Mouse (Mus musculus) forebrain, embryonic 10.5 days (tissue): ENCODE results near the gene Agbl5. TPM values are rescaled to one million over a fixed set of nuclear protein-coding genes. Genes with fewer than 3 reads are reported as not detected.
"Not testable (repeated sequence)": the region's sequence is repeated elsewhere in the genome, so short reads cannot be mapped to it uniquely, and the experiment has no call there.

Source experiments
- DNase-seq: peaks from one replicate; pipeline ENCODE4 v3.0.0-alpha.2; 2017; ENCODE audit warnings: low spot score; ENCODE audit errors: extremely low spot score
- H3K27ac ChIP-seq: fragments of 300-500 bp; sonication (generic); 2 replicates; pipeline ENCODE4 v1.5.1; 2016; ENCODE audit warnings: mild to moderate bottlenecking
- H3K27me3 ChIP-seq: fragments of 300-500 bp; sonication (generic); 2 replicates; pipeline ENCODE4 v1.6.1; 2016; ENCODE audit warnings: mild to moderate bottlenecking; ENCODE audit not compliant: poor library complexity, severe bottlenecking
- H3K36me3 ChIP-seq: fragments of 300-500 bp; sonication (generic); replicated peaks from 2 replicates; pipeline ENCODE4 v1.6.1; 2016; ENCODE audit warnings: mild to moderate bottlenecking, moderate library complexity
- H3K4me1 ChIP-seq: fragments of 300-500 bp; sonication (generic); 2 replicates; pipeline ENCODE4 v1.6.1; 2016
- H3K4me3 ChIP-seq: fragments of 300-500 bp; sonication (generic); 2 replicates; pipeline ENCODE4 v1.5.1; 2016; ENCODE audit warnings: mild to moderate bottlenecking, moderate library complexity
- H3K9me3 ChIP-seq: fragments of 300-500 bp; sonication (generic); 2 replicates; pipeline ENCODE4 v1.6.1; 2016; ENCODE audit warnings: mild to moderate bottlenecking, moderate library complexity
- WGBS: fragments of 180-500 bp; shearing (Covaris S2); methylation state at CpG from one replicate; pipeline ENCODE4 v1.1.7; 2016; 5-methylcytosine and 5-hydroxymethylcytosine counted together
- polyA plus RNA-seq: library from polyadenylated mRNA; unstranded; fragments of >200 nt; fragmentation: Nextera tagmentation; extraction: Ambion mirVana; gene quantifications from 2 replicates; pipeline ENCODE4 v1.2.1, GENCODE M21; 2016

The Agbl5 gene
- polyA plus RNA-seq, 1 experiment from 2014 or later, result 19.9 TPM

GRCm38 (mm10) chr5:30869405-30870130, 18.9 kb upstream of the Agbl5 start:
- Histone ChIP-seq H3K4me3 (peak overlapping the region; percentile 90), H3K4me1 (peaks cover 21% of the 10 kb centered on the region), H3K27ac (peak overlapping the region; percentile 93), H3K9me3 (no peaks in the 10 kb centered on the region), H3K36me3 (peaks cover 61% of the 10 kb centered on the region), H3K27me3 (no peaks in the 10 kb centered on the region)
- DNase-seq, result peak; percentile 89
- WGBS, result under 1% methylated on average over 63 of the region's 63 CpGs

GRCm38 (mm10) chr5:30870131-30870406, 18.4 kb upstream of the Agbl5 start:
- Histone ChIP-seq H3K27me3 (no peaks in the 10 kb centered on the region), H3K36me3 (peaks cover 61% of the 10 kb centered on the region), H3K9me3 (no peaks in the 10 kb centered on the region), H3K4me3 (peak overlapping the region; percentile 90), H3K27ac (peak overlapping the region; percentile 93), H3K4me1 (peaks cover 21% of the 10 kb centered on the region)
- DNase-seq, result no peak
- WGBS, result 30% methylated on average over 2 of the region's 2 CpGs

- H3K9me3 ChIP-seq, result no peaks in the 10 kb centered on the region
- no peaks in the 10 kb centered on the region for H3K27me3 ChIP-seq
- peaks cover 71% of the 10 kb centered on the region for H3K36me3 ChIP-seq
- WGBS, result 95% methylated on average over 9 of the region's 9 CpGs
- no peak overlapping the region for H3K4me3 ChIP-seq
- DNase-seq, result no peak
- H3K4me1 ChIP-seq, result peaks cover 21% of the 10 kb centered on the region
- H3K27ac ChIP-seq, result no peak overlapping the region
Observed at GRCm38 (mm10) chr5:30872574-30872973, 15.9 kb upstream of the Agbl5 start.

DNA sequence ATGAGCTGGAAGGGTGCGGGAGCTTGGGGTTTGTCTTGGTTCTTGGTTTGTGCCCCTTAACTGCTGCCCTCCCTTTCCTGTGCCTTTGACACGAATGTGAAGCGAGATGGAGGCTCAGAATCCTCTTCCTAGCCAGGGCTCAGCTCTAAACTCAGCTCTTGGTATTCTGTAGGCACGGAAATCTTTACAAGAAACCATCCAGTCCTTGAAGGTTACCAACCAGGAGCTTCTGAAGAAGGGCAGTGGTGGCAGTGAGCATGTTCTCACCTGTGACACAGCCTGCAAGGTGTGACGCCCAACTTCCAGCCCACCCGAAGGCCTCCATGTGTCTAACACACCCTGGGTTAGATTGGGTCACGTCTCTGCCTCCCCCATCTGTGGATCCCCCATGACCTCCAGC, 14.1 kb upstream of the Agbl5 start:
- WGBS, result 91% methylated on average over 7 of the region's 7 CpGs
- Histone ChIP-seq H3K4me3 (no peak overlapping the region), H3K4me1 (peaks cover 17% of the 10 kb centered on the region), H3K9me3 (no peaks in the 10 kb centered on the region), H3K27ac (no peak overlapping the region), H3K36me3 (peaks cover 83% of the 10 kb centered on the region), H3K27me3 (no peaks in the 10 kb centered on the region)
- no peak for DNase-seq

GRCm38 (mm10) chr5:30878616-30879015, 9.9 kb upstream of the Agbl5 start:
- H3K36me3 ChIP-seq, result peaks cover 52% of the 10 kb centered on the region
- WGBS, result 56% methylated on average over 6 of the region's 6 CpGs
- no peaks in the 10 kb centered on the region for H3K27me3 ChIP-seq
- no peak for DNase-seq
- H3K4me1 ChIP-seq, result no peaks in the 10 kb centered on the region
- H3K27ac ChIP-seq, result no peak overlapping the region
- H3K9me3 ChIP-seq, result no peaks in the 10 kb centered on the region
- no peak overlapping the region for H3K4me3 ChIP-seq

- 84% methylated on average over 5 of the region's 5 CpGs for WGBS
- no peaks in the 10 kb centered on the region for H3K9me3 ChIP-seq
- no peaks in the 10 kb centered on the region for H3K27me3 ChIP-seq
- H3K27ac ChIP-seq, result no peak overlapping the region
- no peak overlapping the region for H3K4me3 ChIP-seq
- no peak for DNase-seq
- H3K36me3 ChIP-seq, result peaks cover 44% of the 10 kb centered on the region
- H3K4me1 ChIP-seq, result no peaks in the 10 kb centered on the region
Observed at GRCm38 (mm10) chr5:30879347-30879943, 9.0 kb upstream of the Agbl5 start.

GRCm38 (mm10) chr5:30881839-30882238, 6.7 kb upstream of the Agbl5 start:
- not testable (repeated sequence) for DNase-seq, H3K27ac ChIP-seq
- H3K4me1 ChIP-seq, result peaks cover 11% of the 10 kb centered on the region

GRCm38 (mm10) chr5:30886209-30886608, 2.3 kb upstream of the Agbl5 start:
- H3K4me3 ChIP-seq, result peak overlapping the region; percentile 86
- peaks cover 9% of the 10 kb centered on the region for H3K36me3 ChIP-seq
- no peaks in the 10 kb centered on the region for H3K9me3 ChIP-seq
- no peak for DNase-seq
- no peaks in the 10 kb centered on the region for H3K27me3 ChIP-seq
- peaks cover 36% of the 10 kb centered on the region for H3K4me1 ChIP-seq
- 0 out of 2 replicates have a peak overlapping the region, but pooled peaks have one; percentile 99 for H3K27ac ChIP-seq
- WGBS, result 61% methylated on average over 4 of the region's 4 CpGs

More at GRCm38 (mm10) chr5:30881839-30882238, 6.7 kb upstream of the Agbl5 start:
- not testable (repeated sequence) for H3K9me3 ChIP-seq, H3K27me3 ChIP-seq, H3K4me3 ChIP-seq
- peaks cover 20% of the 10 kb centered on the region for H3K36me3 ChIP-seq
- WGBS, result 90% methylated on average over 4 of the region's 4 CpGs

- DNase-seq, result no peak
Observed at GRCm38 (mm10) chr5:30886731-30887130, 1.8 kb upstream of the Agbl5 start.

GRCm38 (mm10) chr5:30887331-30887761, 1.1 kb upstream of the Agbl5 start:
- Histone ChIP-seq H3K4me1 (peaks cover 36% of the 10 kb centered on the region), H3K27me3 (no peaks in the 10 kb centered on the region), H3K36me3 (peaks cover 21% of the 10 kb centered on the region), H3K27ac (peak overlapping the region; percentile 99), H3K9me3 (no peaks in the 10 kb centered on the region), H3K4me3 (peak overlapping the region; percentile 86)
- peak; percentile 84 for DNase-seq
- WGBS, result 0% methylated on average over 19 of the region's 19 CpGs

More at GRCm38 (mm10) chr5:30886731-30887130, 1.8 kb upstream of the Agbl5 start:
- peak overlapping the region; percentile 99 for H3K27ac ChIP-seq
- H3K27me3 ChIP-seq, result no peaks in the 10 kb centered on the region
- peak overlapping the region; percentile 86 for H3K4me3 ChIP-seq
- peaks cover 14% of the 10 kb centered on the region for H3K36me3 ChIP-seq
- 36% methylated on average over 5 of the region's 5 CpGs for WGBS
- H3K4me1 ChIP-seq, result peaks cover 36% of the 10 kb centered on the region
- no peaks in the 10 kb centered on the region for H3K9me3 ChIP-seq

GRCm38 (mm10) chr5:30887858-30888336, 597 bp upstream of the Agbl5 start:
- Histone ChIP-seq H3K9me3 (no peaks in the 10 kb centered on the region), H3K4me3 (peak overlapping the region; percentile 86), H3K27me3 (no peaks in the 10 kb centered on the region), H3K4me1 (peaks cover 36% of the 10 kb centered on the region), H3K27ac (peak overlapping the region; percentile 99), H3K36me3 (peaks cover 26% of the 10 kb centered on the region)
- under 1% methylated on average over 28 of the region's 28 CpGs for WGBS
- peak; percentile 97 for DNase-seq

GRCm38 (mm10) chr5:30889088-30889754, 727 bp downstream of the Agbl5 start:
- 1% methylated on average over 39 of the region's 42 CpGs for WGBS
- Histone ChIP-seq H3K27ac (peak overlapping the region; percentile 99), H3K4me1 (peaks cover 36% of the 10 kb centered on the region), H3K27me3 (no peaks in the 10 kb centered on the region), H3K9me3 (no peaks in the 10 kb centered on the region), H3K36me3 (peaks cover 39% of the 10 kb centered on the region), H3K4me3 (peak overlapping the region; percentile 86)
- DNase-seq, result peak; percentile 87

DNA sequence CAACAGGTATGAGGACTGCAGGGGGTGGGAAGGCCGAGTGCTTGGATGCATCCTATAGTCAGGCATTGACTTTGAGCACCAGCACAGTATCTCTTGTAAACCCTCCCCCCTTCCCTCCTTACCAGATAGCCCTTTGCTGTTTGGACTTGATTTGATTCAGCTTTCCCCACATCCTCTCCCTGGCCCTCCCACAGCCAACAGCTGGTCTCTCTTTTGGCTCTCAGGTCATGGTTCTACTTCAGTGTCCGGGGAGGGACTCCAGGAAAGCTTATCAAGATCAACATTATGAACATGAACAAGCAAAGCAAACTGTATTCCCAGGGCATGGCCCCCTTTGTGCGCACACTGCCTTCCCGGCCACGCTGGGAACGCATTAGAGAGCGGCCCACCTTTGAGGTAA, 1.9 kb downstream of the Agbl5 start:
- H3K4me1 ChIP-seq, result peaks cover 36% of the 10 kb centered on the region
- 87% methylated on average over 7 of the region's 7 CpGs for WGBS
- H3K36me3 ChIP-seq, result peaks cover 51% of the 10 kb centered on the region
- H3K27ac ChIP-seq, result peak overlapping the region; percentile 99
- DNase-seq, result no peak
- H3K9me3 ChIP-seq, result no peaks in the 10 kb centered on the region
- no peaks in the 10 kb centered on the region for H3K27me3 ChIP-seq
- H3K4me3 ChIP-seq, result peak overlapping the region; percentile 86
